Mouse (Mus musculus): ENCODE data around the gene 9930111J21Rik1. TPM values are rescaled to one million over a fixed set of nuclear protein-coding genes. Genes with fewer than 3 reads are reported as not detected.
"Not testable (repeated sequence)": the region's sequence is repeated elsewhere in the genome, so short reads cannot be mapped to it uniquely, and the experiment has no call there.

The 9930111J21Rik1 gene
- polyA plus RNA-seq (2014; fragmentation: Nextera tagmentation; extraction: Ambion mirVana): 0.72 and 1.0 TPM in 2 replicates

- not testable (repeated sequence) for H3K27ac ChIP-seq (ENCODE audit: low read depth); H3K4me1 ChIP-seq (ENCODE audit: insufficient read depth); H3K4me3 ChIP-seq (ENCODE audit: low read depth, low read length); DNase-seq; H3K36me3 ChIP-seq (ENCODE audit: insufficient read depth); H3K9ac ChIP-seq; H3K4me2 ChIP-seq; ATAC-seq (ENCODE audit: insufficient read depth); H3K9me3 ChIP-seq (ENCODE audit: low read depth, low read length); H3K27me3 ChIP-seq (ENCODE audit: insufficient read depth, low read length)
- WGBS: no CpG with 5 or more reads among the region's 3 CpGs
These were observed at the start of gene 9930111J21Rik1 for GRCm38 (mm10) chr11:48979251-48979650. 9930111J21Rik1 (minus strand) TSS chr11:48979398.

GRCm38 (mm10) chr11:49012074-49012473, 32.9 kb upstream of the 9930111J21Rik1 start:
- H3K27ac ChIP-seq (ENCODE audit: low read depth); H3K4me3 ChIP-seq (ENCODE audit: low read depth, low read length); DNase-seq; H3K4me2 ChIP-seq; H3K36me3 ChIP-seq (ENCODE audit: insufficient read depth); H3K4me1 ChIP-seq (ENCODE audit: insufficient read depth); H3K27me3 ChIP-seq (ENCODE audit: insufficient read depth, low read length); H3K9ac ChIP-seq; H3K9me3 ChIP-seq (ENCODE audit: low read depth, low read length): not testable (repeated sequence)
- peak; percentile 62; the same call in 1 of the 2 replicates for ATAC-seq (ENCODE audit: insufficient read depth)

- DNase-seq: not testable (repeated sequence)
These were observed 27.6 kb upstream of the 9930111J21Rik1 start for GRCm38 (mm10) chr11:49006785-49007184.

GRCm38 (mm10) chr11:49006317-49006716, 27.1 kb upstream of the 9930111J21Rik1 start:
- H3K36me3 ChIP-seq (ENCODE audit: insufficient read depth); H3K4me2 ChIP-seq; H3K4me1 ChIP-seq (ENCODE audit: insufficient read depth); H3K4me3 ChIP-seq (ENCODE audit: low read depth, low read length); H3K9me3 ChIP-seq (ENCODE audit: low read depth, low read length); ATAC-seq (ENCODE audit: insufficient read depth); DNase-seq; H3K27me3 ChIP-seq (ENCODE audit: insufficient read depth, low read length); H3K9ac ChIP-seq; H3K27ac ChIP-seq (ENCODE audit: low read depth): not testable (repeated sequence)
- WGBS: 41% methylated on average over 2 of the region's 2 CpGs

More at GRCm38 (mm10) chr11:49006785-49007184, 27.6 kb upstream of the 9930111J21Rik1 start:
- H3K27me3 ChIP-seq (ENCODE audit: insufficient read depth, low read length); H3K4me3 ChIP-seq (ENCODE audit: low read depth, low read length); H3K9ac ChIP-seq; H3K4me1 ChIP-seq (ENCODE audit: insufficient read depth); H3K4me2 ChIP-seq; ATAC-seq (ENCODE audit: insufficient read depth); H3K27ac ChIP-seq (ENCODE audit: low read depth); H3K36me3 ChIP-seq (ENCODE audit: insufficient read depth); H3K9me3 ChIP-seq (ENCODE audit: low read depth, low read length): not testable (repeated sequence)
- WGBS: 15% methylated on average over 1 of the region's 1 CpGs

- not testable (repeated sequence) for H3K4me2 ChIP-seq; H3K4me3 ChIP-seq (ENCODE audit: low read depth, low read length); ATAC-seq (ENCODE audit: insufficient read depth); H3K9me3 ChIP-seq (ENCODE audit: low read depth, low read length); H3K9ac ChIP-seq; DNase-seq; H3K27ac ChIP-seq (ENCODE audit: low read depth); H3K27me3 ChIP-seq (ENCODE audit: insufficient read depth, low read length); H3K4me1 ChIP-seq (ENCODE audit: insufficient read depth); H3K36me3 ChIP-seq (ENCODE audit: insufficient read depth)
- WGBS: 39% methylated on average over 1 of the region's 1 CpGs
These were observed 21.2 kb upstream of the 9930111J21Rik1 start for GRCm38 (mm10) chr11:49000411-49000810.

- peak; percentile 8 for DNase-seq
- peak; percentile 68; the same call in 1 of the 2 replicates for ATAC-seq (ENCODE audit: insufficient read depth)
- H3K4me1 ChIP-seq (ENCODE audit: insufficient read depth); H3K4me3 ChIP-seq (ENCODE audit: low read depth, low read length); H3K27ac ChIP-seq (ENCODE audit: low read depth); H3K4me2 ChIP-seq; H3K9ac ChIP-seq; H3K27me3 ChIP-seq (ENCODE audit: insufficient read depth, low read length); H3K9me3 ChIP-seq (ENCODE audit: low read depth, low read length); H3K36me3 ChIP-seq (ENCODE audit: insufficient read depth): not testable (repeated sequence)
- WGBS: 34% methylated on average over 2 of the region's 2 CpGs
These were observed 14.8 kb upstream of the 9930111J21Rik1 start, which contains the start of gene Tgtp1 for GRCm38 (mm10) chr11:48994018-48994417. Tgtp1 (minus strand) TSS chr11:48994172.

GRCm38 (mm10) chr11:48993296-48993695, 14.1 kb upstream of the 9930111J21Rik1 start:
- H3K4me1 ChIP-seq (ENCODE audit: insufficient read depth); H3K9ac ChIP-seq; H3K4me3 ChIP-seq (ENCODE audit: low read depth, low read length); DNase-seq; H3K4me2 ChIP-seq; ATAC-seq (ENCODE audit: insufficient read depth); H3K36me3 ChIP-seq (ENCODE audit: insufficient read depth); H3K27me3 ChIP-seq (ENCODE audit: insufficient read depth, low read length); H3K27ac ChIP-seq (ENCODE audit: low read depth); H3K9me3 ChIP-seq (ENCODE audit: low read depth, low read length): not testable (repeated sequence)
- 20% methylated on average over 10 of the region's 10 CpGs for WGBS

GRCm38 (mm10) chr11:48991740-48992520, 12.7 kb upstream of the 9930111J21Rik1 start, which contains the start of gene Gm12185:
Gm12185 (minus strand) TSS chr11:48992226.
- DNase-seq: peak; percentile 8
- not testable (repeated sequence) for H3K9me3 ChIP-seq (ENCODE audit: low read depth, low read length); H3K27me3 ChIP-seq (ENCODE audit: insufficient read depth, low read length); H3K4me1 ChIP-seq (ENCODE audit: insufficient read depth); ATAC-seq (ENCODE audit: insufficient read depth); H3K9ac ChIP-seq; H3K36me3 ChIP-seq (ENCODE audit: insufficient read depth); H3K4me3 ChIP-seq (ENCODE audit: low read depth, low read length); H3K4me2 ChIP-seq; H3K27ac ChIP-seq (ENCODE audit: low read depth)
- WGBS: 37% methylated on average over 4 of the region's 4 CpGs

- not testable (repeated sequence) for H3K4me3 ChIP-seq (ENCODE audit: low read depth, low read length); H3K4me1 ChIP-seq (ENCODE audit: insufficient read depth); H3K9me3 ChIP-seq (ENCODE audit: low read depth, low read length); H3K36me3 ChIP-seq (ENCODE audit: insufficient read depth); H3K27me3 ChIP-seq (ENCODE audit: insufficient read depth, low read length); H3K9ac ChIP-seq; DNase-seq; H3K27ac ChIP-seq (ENCODE audit: low read depth); H3K4me2 ChIP-seq; ATAC-seq (ENCODE audit: insufficient read depth)
- 54% methylated on average over 2 of the region's 2 CpGs for WGBS
These were observed 10.8 kb upstream of the 9930111J21Rik1 start for GRCm38 (mm10) chr11:48989981-48990380.

GRCm38 (mm10) chr11:48988219-48988618, 9.0 kb upstream of the 9930111J21Rik1 start:
- H3K4me2 ChIP-seq; H3K27me3 ChIP-seq (ENCODE audit: insufficient read depth, low read length); H3K36me3 ChIP-seq (ENCODE audit: insufficient read depth); H3K4me3 ChIP-seq (ENCODE audit: low read depth, low read length); H3K4me1 ChIP-seq (ENCODE audit: insufficient read depth); H3K9ac ChIP-seq; ATAC-seq (ENCODE audit: insufficient read depth); H3K27ac ChIP-seq (ENCODE audit: low read depth); DNase-seq; H3K9me3 ChIP-seq (ENCODE audit: low read depth, low read length): not testable (repeated sequence)
- 76% methylated on average over 2 of the region's 3 CpGs for WGBS

Data from lung, embryonic 14.5 days (tissue).